Mouse (Mus musculus) liver, postnatal 0 days (tissue): Measurements from ENCODE around the gene Nom1. TPM values are rescaled to one million over a fixed set of nuclear protein-coding genes. Genes with fewer than 3 reads are reported as not detected.

ENCODE experiments used
- ATAC-seq: fragments of 200-750 bp; cut with Nextera tagmentation; 2 replicates; pipeline ENCODE4 v1.8.0; 2017; ENCODE audit warnings: mild to moderate bottlenecking, moderate library complexity
- DNase-seq: peaks from one replicate; pipeline ENCODE4 v3.0.0-alpha.2; 2016
- H3K27ac ChIP-seq: fragments of 300-500 bp; sonication (generic); 2 replicates; pipeline ENCODE4 v1.5.1; 2014; ENCODE audit warnings: antibody characterized with exemption, moderate library complexity, mild to moderate bottlenecking, low read depth
- H3K27me3 ChIP-seq: fragments of 300-500 bp; sonication (generic); 2 replicates; pipeline ENCODE4 v1.6.1; 2014; ENCODE audit warnings: low read length, control low read depth, mixed read lengths; ENCODE audit not compliant: insufficient read depth
- H3K36me3 ChIP-seq: fragments of 300-500 bp; sonication (generic); replicated peaks from 2 replicates; pipeline ENCODE4 v1.6.1; 2014; ENCODE audit warnings: mild to moderate bottlenecking, control low read depth, low read length, moderate library complexity, mixed read lengths; ENCODE audit not compliant: insufficient read depth
- H3K4me1 ChIP-seq: fragments of 300-500 bp; sonication (generic); 2 replicates; pipeline ENCODE4 v1.6.1; 2014; ENCODE audit warnings: antibody characterized with exemption, mild to moderate bottlenecking, control low read depth; ENCODE audit not compliant: insufficient read depth
- H3K4me2 ChIP-seq: fragments of 300-500 bp; sonication (generic); 2 replicates; pipeline ENCODE4 v1.6.1; 2014; ENCODE audit warnings: low read depth, mild to moderate bottlenecking, low read length, moderate library complexity, mixed read lengths
- H3K4me3 ChIP-seq: fragments of 300-500 bp; sonication (generic); 2 replicates; pipeline ENCODE4 v1.5.1; 2014; ENCODE audit warnings: low read depth, low read length
- H3K9ac ChIP-seq: fragments of 300-500 bp; sonication (generic); replicated peaks from 2 replicates; pipeline ENCODE4 v1.6.1; 2014; ENCODE audit warnings: mild to moderate bottlenecking, moderate library complexity
- H3K9me3 ChIP-seq: fragments of 300-500 bp; sonication (generic); 2 replicates; pipeline ENCODE4 v1.6.1; 2016; ENCODE audit warnings: mild to moderate bottlenecking, control low read depth, low read length, mixed read lengths
- CTCF ChIP-seq: sonication (generic); IDR thresholded peaks from 2 replicates; pipeline ENCODE4 v1.5.1; 2016; ENCODE audit warnings: antibody characterized with exemption, low read depth
- EP300 ChIP-seq: IDR thresholded peaks from 2 replicates; pipeline ENCODE4 v1.6.1; 2016; ENCODE audit warnings: antibody characterized with exemption, low read depth, mild to moderate bottlenecking
- WGBS: fragments of 180-500 bp; shearing (Covaris S2); extraction: QIAGEN DNeasy Blood & Tissue Kit; methylation state at CpG from one replicate; pipeline ENCODE4 v1.1.7; 2014; ENCODE audit not compliant: insufficient replicate concordance; 5-methylcytosine and 5-hydroxymethylcytosine counted together
- polyA plus RNA-seq: library from polyadenylated mRNA; unstranded; fragments of >200 nt; fragmentation: Nextera tagmentation; extraction: Ambion mirVana; gene quantifications from 2 replicates; pipeline ENCODE4 v1.2.1, GENCODE M21; 2015

Nom1 gene
- polyA plus RNA-seq, 1 experiment from 2014 or later: 13.2 TPM

- ATAC-seq (no peak), DNase-seq (no peak)
- TF ChIP-seq CTCF: no peak
- no peak for TF ChIP-seq EP300
- Histone ChIP-seq H3K9me3 (no peaks in the 10 kb centered on the region), H3K36me3 (no peaks in the 10 kb centered on the region), H3K4me1 (peaks cover 7% of the 10 kb centered on the region; the same call in 1 of the 2 replicates), H3K27me3 (peaks cover 90% of the 10 kb centered on the region), H3K27ac (no peak overlapping the region), H3K4me2 (no peak overlapping the region), H3K9ac (no peak overlapping the region), H3K4me3 (no peak overlapping the region)
- WGBS: 14% methylated on average over 5 of the region's 5 CpGs
Measured at GRCm38 (mm10) chr5:29470271-29470670, 35.8 kb downstream of the Nom1 start.

- H3K36me3 ChIP-seq: no peaks in the 10 kb centered on the region
- H3K27me3 ChIP-seq: peaks cover 97% of the 10 kb centered on the region
- H3K4me3 ChIP-seq: no peak overlapping the region
- ATAC-seq: no peak
- H3K27ac ChIP-seq: no peak overlapping the region
- TF ChIP-seq CTCF: no peak
- no peak for TF ChIP-seq EP300
- H3K4me2 ChIP-seq: no peak overlapping the region
- DNase-seq: no peak
- H3K4me1 ChIP-seq: peaks cover 7% of the 10 kb centered on the region; the same call in 1 of the 2 replicates
- H3K9me3 ChIP-seq: no peaks in the 10 kb centered on the region
- 6% methylated on average over 20 of the region's 20 CpGs for WGBS
- H3K9ac ChIP-seq: no peak overlapping the region
Measured at GRCm38 (mm10) chr5:29470851-29471394, 36.5 kb downstream of the Nom1 start.

GRCm38 (mm10) chr5:29471396-29471795 lies 36.9 kb downstream of the Nom1 start:
- Histone ChIP-seq H3K4me2 (no peak overlapping the region), H3K27ac (no peak overlapping the region), H3K9me3 (no peaks in the 10 kb centered on the region), H3K36me3 (no peaks in the 10 kb centered on the region), H3K27me3 (peaks cover 98% of the 10 kb centered on the region), H3K4me3 (no peak overlapping the region), H3K4me1 (peaks cover 7% of the 10 kb centered on the region; the same call in 1 of the 2 replicates), H3K9ac (no peak overlapping the region)
- ATAC-seq (no peak), DNase-seq (no peak)
- 6% methylated on average over 11 of the region's 11 CpGs for WGBS
- TF ChIP-seq EP300 (no peak), CTCF (no peak)

- Histone ChIP-seq H3K27me3 (peaks cover 98% of the 10 kb centered on the region), H3K9ac (no peak overlapping the region), H3K4me3 (no peak overlapping the region), H3K36me3 (no peaks in the 10 kb centered on the region), H3K27ac (no peak overlapping the region), H3K4me2 (no peak overlapping the region), H3K4me1 (peaks cover 7% of the 10 kb centered on the region; the same call in 1 of the 2 replicates), H3K9me3 (no peaks in the 10 kb centered on the region)
- DNase-seq: no peak
- TF ChIP-seq CTCF (no peak), EP300 (no peak)
- no peak for ATAC-seq
- 2% methylated on average over 22 of the region's 22 CpGs for WGBS
Measured at GRCm38 (mm10) chr5:29471855-29472665, 37.6 kb downstream of the Nom1 start.

- H3K4me3 ChIP-seq: no peak overlapping the region
- no peak overlapping the region for H3K9ac ChIP-seq
- no peaks in the 10 kb centered on the region for H3K36me3 ChIP-seq
- H3K4me1 ChIP-seq: peaks cover 2% of the 10 kb centered on the region; the same call in 1 of the 2 replicates
- H3K4me2 ChIP-seq: no peak overlapping the region
- DNase-seq (no peak), ATAC-seq (no peak)
- no peak overlapping the region for H3K27ac ChIP-seq
- H3K9me3 ChIP-seq: no peaks in the 10 kb centered on the region
- WGBS: 3% methylated on average over 35 of the region's 35 CpGs
- H3K27me3 ChIP-seq: peaks cover 99% of the 10 kb centered on the region
- no peak for TF ChIP-seq EP300
- TF ChIP-seq CTCF: no peak
Measured at GRCm38 (mm10) chr5:29473551-29474245, 39.2 kb downstream of the Nom1 start.

- Histone ChIP-seq H3K4me2 (no peak overlapping the region), H3K27me3 (peaks cover 100% of the 10 kb centered on the region), H3K9ac (no peak overlapping the region), H3K4me3 (no peak overlapping the region), H3K27ac (no peak overlapping the region), H3K36me3 (no peaks in the 10 kb centered on the region), H3K9me3 (no peaks in the 10 kb centered on the region), H3K4me1 (peaks cover 3% of the 10 kb centered on the region; the same call in 1 of the 2 replicates)
- DNase-seq (no peak), ATAC-seq (no peak)
- no peak for TF ChIP-seq EP300
- TF ChIP-seq CTCF: no peak
- 5% methylated on average over 35 of the region's 35 CpGs for WGBS
Measured at GRCm38 (mm10) chr5:29474246-29474960, 39.9 kb downstream of the Nom1 start.
